Mouse (Mus musculus) left cerebral cortex, postnatal 10 days (tissue): ENCODE results near the gene Tipin. TPM values are rescaled to one million over a fixed set of nuclear protein-coding genes. Genes with fewer than 3 reads are reported as not detected.
A peak's percentile ranks its signal among the peaks of the same experiment; 100 is the strongest.

ENCODE experiments used
- DNase-seq, 2 experiments: peaks; one replicate each; pipeline ENCODE4 v3.0.0; 2021 to 2022; ENCODE audit warnings: low spot score in 2 of 2, mixed read lengths in 1 of 2; ENCODE audit errors: extremely low spot score in 1 of 2
- intact Hi-C: fragments of 180-260 bp; cut with DNase I; formaldehyde crosslinking; loops from one replicate; pipeline ENCODE4 v1.15.1; 2025
- total RNA-seq, 2 experiments: library from RNA; stranded (reverse); gene quantifications; 2 replicates each; pipeline ENCODE4 v1.2.3; 2021

Tipin gene
- total RNA-seq, 2 experiments from 2014 or later = 18.0 to 19.4 TPM

GRCm38 (mm10) chr9:64335825-64336224 lies 54.4 kb downstream of the Tipin start:
- intact Hi-C loops = no loop called here

GRCm38 (mm10) chr9:64339361-64339760 lies 58.0 kb downstream of the Tipin start:
- no peak for DNase-seq
- intact Hi-C loops = no loop called here

More at GRCm38 (mm10) chr9:64335825-64336224, 54.4 kb downstream of the Tipin start:
- DNase-seq = no peak

GRCm38 (mm10) chr9:64340351-64341253 lies 59.2 kb downstream of the Tipin start:
- intact Hi-C loops = loop anchor here (5.0 kb wide), 2 partner anchors 397 to 622 kb away; partner anchors contain the start of genes Ints14 and Rab11a
- peak; percentile 53 to 85 for DNase-seq

GRCm38 (mm10) chr9:64341254-64341566 lies 59.8 kb downstream of the Tipin start, which contains the start of gene Dis3l:
TSS of gene Dis3l (minus strand) at chr9:64341288.
- no peak for DNase-seq
- intact Hi-C loops = loop anchor here (5.0 kb wide), 2 partner anchors 396 to 621 kb away; partner anchors contain the start of genes Ints14 and Rab11a

GRCm38 (mm10) chr9:64341671-64342070 lies 60.3 kb downstream of the Tipin start:
- no peak for DNase-seq
- intact Hi-C loops = loop anchor here (5.0 kb wide), 2 partner anchors 396 to 621 kb away; partner anchors contain the start of genes Ints14 and Rab11a

GRCm38 (mm10) chr9:64343656-64344055 lies 62.3 kb downstream of the Tipin start:
- intact Hi-C loops = loop anchor here (5.0 kb wide), 2 partner anchors 394 to 619 kb away; partner anchors contain the start of genes Ints14 and Rab11a
- no peak for DNase-seq

GRCm38 (mm10) chr9:64345931-64346330 lies 64.5 kb downstream of the Tipin start:
- DNase-seq = no peak
- intact Hi-C loops = loop anchor here (5.0 kb wide), 2 partner anchors 291 to 346 kb away; no protein-coding TSS in a partner anchor

GRCm38 (mm10) chr9:64347377-64347776 lies 66.0 kb downstream of the Tipin start:
- DNase-seq = no peak
- intact Hi-C loops = loop anchor here (5.0 kb wide), 2 partner anchors 290 to 345 kb away; no protein-coding TSS in a partner anchor

GRCm38 (mm10) chr9:64349490-64349889 lies 68.1 kb downstream of the Tipin start:
- no peak for DNase-seq
- intact Hi-C loops = loop anchor here (5.0 kb wide), 2 partner anchors 288 to 343 kb away; no protein-coding TSS in a partner anchor

GRCm38 (mm10) chr9:64351191-64351590 lies 69.8 kb downstream of the Tipin start:
- intact Hi-C loops = no loop called here

More at GRCm38 (mm10) chr9:64351191-64351590, 69.8 kb downstream of the Tipin start:
- no peak for DNase-seq

Other genes with a start within 250 kb of the Tipin start
- gene Lctl, start 164.4 kb upstream of the Tipin start, total RNA-seq = not detected
- gene Zwilch, start 108.5 kb upstream of the Tipin start, total RNA-seq = 1 to 10 TPM; 5.1 to 7.1 TPM
- 100 to 1,000 TPM; 554 to 592 TPM for gene Rpl4, start 108.2 kb upstream of the Tipin start, total RNA-seq
- 10 to 100 TPM; 19.3 to 19.9 TPM for gene Snapc5, start 102.3 kb upstream of the Tipin start, total RNA-seq
- 1 to 10 TPM; 4.0 to 4.3 TPM for gene Uchl4, start 46.4 kb upstream of the Tipin start, total RNA-seq
- 100 to 1,000 TPM; 155 to 165 TPM for gene Map2k1, start 27.9 kb upstream of the Tipin start, total RNA-seq
- gene Dis3l, start 59.7 kb downstream of the Tipin start, total RNA-seq = 10 to 100 TPM; 28.5 to 30.2 TPM
- 1 to 10 TPM; 7.3 to 9.1 TPM for gene Megf11, start 104.0 kb downstream of the Tipin start, total RNA-seq